Mouse (Mus musculus) cerebellum, postnatal 25 days (tissue): Measurements from ENCODE around the gene Tex26.

ENCODE experiments used
- DNase-seq, 2 experiments: peaks; one replicate each; pipeline ENCODE4 v3.0.0; 2021; ENCODE audit warnings: mixed read lengths in 2 of 2

Gene Tex26

GRCm38 (mm10) chr5:149439531-149440179 lies at the start of gene Tex26:
Tex26 (plus strand) TSS chr5:149439660.
- DNase-seq, result peak; percentile 65 to 78

- DNase-seq, result no peak
Measured at GRCm38 (mm10) chr5:149391574-149392375, 47.7 kb upstream of the Tex26 start.

GRCm38 (mm10) chr5:149392420-149392988 lies 47.0 kb upstream of the Tex26 start:
- DNase-seq, result no peak

GRCm38 (mm10) chr5:149401446-149401975 lies 37.9 kb upstream of the Tex26 start:
- no peak for DNase-seq

- no peak for DNase-seq
Measured at GRCm38 (mm10) chr5:149402029-149402428, 37.4 kb upstream of the Tex26 start.

- DNase-seq, result no peak
Measured at GRCm38 (mm10) chr5:149403386-149403785, 36.1 kb upstream of the Tex26 start.

GRCm38 (mm10) chr5:149404710-149405109 lies 34.8 kb upstream of the Tex26 start:
- no peak for DNase-seq

- no peak for DNase-seq
Measured at GRCm38 (mm10) chr5:149406791-149407276, 32.6 kb upstream of the Tex26 start.

GRCm38 (mm10) chr5:149409502-149409901 lies 30.0 kb upstream of the Tex26 start:
- DNase-seq, result no peak

- peak; percentile 72 to 84 for DNase-seq
Measured at GRCm38 (mm10) chr5:149411509-149412193, 27.8 kb upstream of the Tex26 start, which contains the start of gene Medag. Medag (plus strand) TSS chr5:149411749.

GRCm38 (mm10) chr5:149412194-149412575 lies 27.3 kb upstream of the Tex26 start:
- DNase-seq, result no peak

GRCm38 (mm10) chr5:149412671-149413070 lies 26.8 kb upstream of the Tex26 start:
- DNase-seq, result no peak

GRCm38 (mm10) chr5:149414369-149415167 lies 24.9 kb upstream of the Tex26 start:
- no peak for DNase-seq

GRCm38 (mm10) chr5:149417381-149417780 lies 22.1 kb upstream of the Tex26 start:
- no peak for DNase-seq

- no peak for DNase-seq
Measured at GRCm38 (mm10) chr5:149426525-149426924, 12.9 kb upstream of the Tex26 start.

- no peak for DNase-seq
Measured at GRCm38 (mm10) chr5:149427277-149428060, 12.0 kb upstream of the Tex26 start.

GRCm38 (mm10) chr5:149428347-149428746 lies 11.1 kb upstream of the Tex26 start:
- DNase-seq, result no peak

- peak; percentile 92 to 94 for DNase-seq
Measured at GRCm38 (mm10) chr5:149428810-149429255, 10.6 kb upstream of the Tex26 start.

- DNase-seq, result no peak
Measured at GRCm38 (mm10) chr5:149429541-149429940, 9.9 kb upstream of the Tex26 start.

GRCm38 (mm10) chr5:149430943-149431342 lies 8.5 kb upstream of the Tex26 start:
- DNase-seq, result no peak

GRCm38 (mm10) chr5:149433618-149434017 lies 5.8 kb upstream of the Tex26 start:
- no peak for DNase-seq
